Mouse (Mus musculus): Measurements from ENCODE around the gene Pdcd2. TPM values are rescaled to one million over a fixed set of nuclear protein-coding genes. Genes with fewer than 3 reads are reported as not detected.
"Not testable (repeated sequence)": the region's sequence is repeated elsewhere in the genome, so short reads cannot be mapped to it uniquely, and the experiment has no call there.

Pdcd2 gene
- 10 to 100 TPM; 23.2 to 24.3 TPM for total RNA-seq (2021)

DNA sequence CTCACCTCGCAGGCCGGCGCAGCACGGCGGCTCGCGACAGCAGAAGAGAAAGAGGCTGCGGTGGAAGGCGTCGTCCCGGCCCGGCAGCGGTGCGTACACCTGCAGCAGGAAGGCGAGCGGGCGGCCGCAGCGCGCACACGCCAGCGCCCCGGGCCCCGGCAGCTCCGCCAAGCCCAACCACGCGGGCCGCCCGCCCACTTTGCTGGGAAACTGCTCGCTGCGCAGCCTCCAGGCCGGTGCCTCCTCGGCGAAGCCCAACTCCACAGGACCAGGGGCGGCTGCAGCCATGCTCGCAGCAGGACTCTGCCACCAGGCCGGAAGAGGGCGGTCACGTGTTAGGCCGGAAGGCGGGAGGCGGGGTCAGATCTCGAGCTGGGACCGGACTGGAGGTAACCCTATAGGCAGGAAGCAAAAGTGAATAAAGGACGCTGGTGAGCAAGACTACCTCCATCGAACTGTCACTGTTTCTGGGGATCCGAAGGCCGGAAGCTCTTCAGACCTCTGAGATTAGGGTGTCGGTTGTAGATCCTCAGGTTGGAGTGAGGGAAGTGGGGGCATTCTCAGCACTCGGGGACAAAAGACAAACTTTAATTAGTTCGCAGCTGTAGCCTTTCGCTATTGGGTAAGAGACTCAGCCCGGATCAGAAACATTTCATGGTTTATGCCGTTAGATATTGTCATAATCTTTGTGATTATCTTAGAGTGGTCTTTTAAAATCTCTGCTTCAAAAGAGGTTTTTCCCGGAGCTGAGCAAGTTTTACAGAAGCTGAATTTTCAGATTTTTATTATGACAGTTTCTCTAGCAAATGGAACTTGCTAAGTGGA lies at the start of gene Pdcd2:
Pdcd2 (minus strand) TSS at position 316 of the 825 bp plus-strand sequence.
- peak; percentile 95 for DNase-seq
- intact Hi-C loops (cut with DNase I), result loop anchor here (5.0 to 10.0 kb wide), 2 partner anchors 205 to 228 kb away; no protein-coding TSS in a partner anchor

DNA sequence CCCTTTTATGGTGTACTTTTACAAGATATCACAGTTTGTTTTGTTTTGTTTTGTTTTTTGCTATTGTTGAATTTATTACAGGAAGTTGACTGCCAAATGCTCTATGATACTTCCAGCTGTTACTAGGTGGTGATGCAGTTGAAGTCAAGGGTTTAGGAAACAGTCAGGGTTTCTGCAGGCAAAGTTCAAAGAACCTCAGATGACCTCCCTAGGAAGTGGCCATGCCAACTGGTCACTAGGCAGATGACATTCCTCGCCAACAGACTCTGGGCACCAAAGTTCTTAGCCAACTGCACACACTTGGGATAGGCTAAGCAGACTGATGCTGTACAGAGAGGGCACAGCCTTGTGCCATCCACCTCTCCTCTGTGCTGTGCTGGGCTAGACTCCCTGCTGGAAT lies 48.0 kb upstream of the Pdcd2 start:
- DNase-seq, result no peak
- intact Hi-C loops (cut with DNase I), result no loop called here

DNA sequence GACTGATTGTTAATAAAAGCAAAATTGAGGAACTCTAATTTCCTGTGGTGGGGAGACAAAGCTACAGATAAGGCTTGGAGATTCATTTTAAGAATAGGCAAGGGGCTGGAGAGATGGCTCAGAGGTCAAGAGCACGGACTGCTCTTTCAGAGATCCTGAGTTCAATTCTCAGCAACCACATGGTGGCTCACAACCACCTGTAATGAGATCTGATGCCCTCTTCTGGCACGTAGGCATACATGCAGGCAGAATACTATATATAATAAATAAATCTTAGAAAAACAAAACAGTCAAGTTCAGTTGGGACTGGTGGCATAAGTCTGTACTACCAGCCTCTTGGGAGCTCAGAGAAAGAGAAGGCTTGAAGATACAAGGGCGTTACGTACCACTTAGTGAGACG lies 39.8 kb upstream of the Pdcd2 start:
- intact Hi-C loops (cut with DNase I), result loop anchor here (10.0 kb wide), 1 partner anchor 138 kb away; the partner anchor contains the start of gene Chd1
- no peak for DNase-seq

DNA sequence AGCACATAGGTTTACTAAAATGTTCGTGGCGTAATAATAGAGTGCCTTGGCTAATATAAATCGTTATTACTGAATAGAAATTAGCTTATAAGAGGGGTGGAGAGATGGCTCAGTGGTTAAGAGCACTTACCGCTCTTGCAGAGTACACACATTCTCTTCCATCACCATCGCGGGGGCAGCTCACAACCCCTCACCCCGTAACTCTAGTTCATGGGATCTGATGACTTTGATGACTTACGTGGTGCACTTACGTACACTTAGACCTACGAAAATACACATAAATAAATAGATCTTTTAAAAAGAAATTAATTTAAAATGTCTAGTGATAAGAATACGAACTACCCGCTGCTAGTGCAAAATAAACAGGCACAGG lies 37.8 kb upstream of the Pdcd2 start:
- no peak for DNase-seq
- intact Hi-C loops (cut with DNase I), result loop anchor here (10.0 kb wide), 1 partner anchor 140 kb away; the partner anchor contains the start of gene Chd1

DNA sequence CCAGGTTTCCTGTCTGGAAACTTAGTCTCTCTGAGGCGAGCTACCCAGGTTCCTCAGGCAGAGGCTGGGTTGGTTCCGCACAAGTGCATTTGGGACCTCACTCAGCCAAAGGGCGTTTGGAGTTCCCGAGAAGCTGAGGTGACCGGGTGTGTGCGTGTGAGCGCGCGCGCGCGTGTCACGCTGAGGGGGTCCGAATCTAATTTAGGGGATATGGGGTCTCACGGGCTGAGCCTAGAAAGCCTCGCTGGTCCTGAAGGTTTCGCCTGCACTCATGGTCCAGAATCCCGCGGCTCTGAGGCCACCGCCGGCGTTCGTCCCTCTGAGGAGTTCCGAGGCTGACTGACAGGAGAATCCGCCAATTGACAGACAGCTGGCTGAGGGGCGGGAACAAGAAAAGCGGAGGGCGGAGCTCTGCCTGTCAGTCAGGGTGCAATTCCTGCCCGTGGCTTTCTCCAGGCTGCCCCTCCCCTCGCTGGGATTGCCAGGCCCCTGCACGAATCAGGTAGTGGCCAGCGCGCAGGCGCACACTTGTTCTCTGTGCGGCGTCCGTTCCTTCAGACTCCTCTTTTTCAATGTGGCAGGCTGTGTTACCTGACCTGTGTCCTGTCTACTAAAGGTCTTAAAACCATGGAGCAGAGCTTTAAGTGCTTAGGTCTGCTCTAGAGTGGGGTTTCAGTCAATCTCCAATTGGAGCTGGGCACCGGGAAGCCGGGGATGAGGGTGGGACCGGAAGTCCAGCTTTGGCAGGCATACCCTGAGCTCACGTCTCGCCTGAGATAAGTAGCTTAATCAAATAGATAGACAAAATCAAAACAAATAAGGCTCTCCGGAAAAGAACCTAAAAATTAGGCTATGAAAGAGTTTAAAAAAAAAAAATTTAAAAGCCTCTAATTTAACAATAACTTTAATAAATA lies 37.2 kb upstream of the Pdcd2 start, which contains the start of gene Prdm9:
Prdm9 (minus strand) TSS at position 341 of the 914 bp plus-strand sequence.
- intact Hi-C loops (cut with DNase I), result loop anchor here (10.0 kb wide), 1 partner anchor 141 kb away; the partner anchor contains the start of gene Chd1
- peak; percentile 99 for DNase-seq

DNA sequence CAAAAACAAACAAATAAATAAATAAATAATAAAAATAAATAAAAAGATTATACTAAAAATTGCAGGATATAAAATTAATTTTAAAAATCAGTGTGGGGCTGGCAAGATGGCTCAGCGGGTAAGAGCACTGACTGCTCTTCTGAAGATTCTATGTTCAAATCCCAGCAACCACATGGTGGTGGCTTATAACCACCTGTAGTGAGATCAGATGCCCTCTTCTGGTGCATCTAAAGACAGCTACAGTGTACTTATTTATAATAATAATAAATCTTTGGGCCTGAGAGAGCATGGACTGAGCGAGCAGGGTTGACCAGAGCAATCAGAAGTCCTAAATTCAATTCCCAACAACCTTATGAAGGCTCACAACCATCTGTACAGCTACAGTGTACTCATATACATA lies 32.8 kb upstream of the Pdcd2 start:
- intact Hi-C loops (cut with DNase I), result loop anchor here (10.0 kb wide), 1 partner anchor 145 kb away; the partner anchor contains the start of gene Chd1
- no peak for DNase-seq

DNA sequence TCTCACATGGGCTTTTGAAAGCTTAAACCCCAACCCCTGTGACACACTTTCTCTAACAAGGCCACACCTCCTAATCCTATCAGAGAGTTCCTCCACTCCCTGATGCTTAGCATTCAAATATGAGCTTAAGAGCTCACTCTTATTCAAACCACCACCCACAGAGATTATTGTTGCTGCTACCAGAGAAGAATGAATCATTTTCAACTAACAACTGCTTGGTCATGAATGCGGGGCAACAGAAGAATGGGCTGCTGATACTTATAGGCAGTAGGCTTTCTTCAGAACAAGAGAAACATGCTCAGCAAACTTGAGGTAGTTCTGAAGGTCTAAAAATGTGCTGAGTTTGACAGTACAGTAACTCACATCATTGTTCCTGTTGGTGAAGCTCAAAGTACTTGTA lies 22.6 kb upstream of the Pdcd2 start:
- intact Hi-C loops (cut with DNase I), result no loop called here
- no peak for DNase-seq

DNA sequence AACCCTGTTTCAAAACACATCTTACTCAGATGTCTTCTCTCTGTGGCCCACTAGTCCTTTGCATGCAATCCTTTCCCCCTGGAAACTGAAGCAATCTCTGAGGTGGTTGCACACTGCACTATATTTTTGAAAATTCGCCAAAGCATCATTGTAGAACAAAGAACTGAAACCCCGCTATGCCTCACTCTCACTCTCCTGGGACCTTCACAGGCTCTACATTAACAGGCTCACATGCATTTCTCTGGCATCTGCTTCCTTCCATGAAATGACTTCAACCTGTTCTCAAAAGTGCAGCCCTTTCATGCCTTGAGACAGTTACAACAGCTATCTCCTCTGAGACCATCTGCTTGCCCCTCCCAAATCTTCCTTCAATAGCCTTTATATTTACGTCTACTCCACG lies 19.3 kb upstream of the Pdcd2 start:
- intact Hi-C loops (cut with DNase I), result no loop called here

DNA sequence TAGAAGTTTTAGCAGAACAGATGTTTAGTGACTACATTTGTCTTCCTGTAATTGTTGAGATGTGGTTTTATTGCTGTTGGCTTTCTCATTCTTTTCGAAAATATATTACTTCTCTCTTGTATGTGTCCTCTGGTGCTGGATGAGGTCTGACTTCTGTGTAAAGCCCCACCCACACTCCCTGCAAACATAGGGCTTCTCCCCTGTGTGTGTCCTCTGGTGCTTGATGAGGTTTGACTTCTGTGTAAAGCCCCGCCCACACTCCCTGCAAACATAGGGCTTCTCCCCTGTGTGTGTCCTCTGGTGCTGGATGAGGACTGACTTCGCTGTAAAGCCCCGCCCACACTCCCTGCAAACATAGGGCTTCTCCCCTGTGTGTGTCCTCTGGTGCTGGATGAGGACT lies 16.8 kb upstream of the Pdcd2 start:
- intact Hi-C loops (cut with DNase I); DNase-seq: not testable (repeated sequence)

More for the DNA sequence above, 19.3 kb upstream of the Pdcd2 start:
- no peak for DNase-seq

DNA sequence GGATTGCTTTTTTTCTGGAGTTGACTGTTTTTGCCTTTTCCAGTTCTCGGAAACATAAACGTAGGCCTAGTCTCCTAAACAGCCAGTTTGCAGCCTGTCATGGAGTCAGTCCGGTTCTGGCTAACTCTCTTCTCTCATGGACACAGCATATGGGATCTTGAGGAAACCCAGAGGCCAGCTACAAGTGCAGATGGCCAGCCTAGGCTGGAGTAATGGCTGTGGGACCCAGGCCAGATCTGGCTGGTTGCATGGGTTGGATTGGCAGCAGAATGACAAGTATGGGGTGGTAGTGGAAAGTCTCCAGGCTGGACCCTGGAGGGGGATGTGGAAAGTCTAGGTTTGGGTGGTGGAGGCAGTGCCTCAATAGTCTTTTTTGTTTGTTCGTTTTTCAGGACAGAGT lies 13.2 kb upstream of the Pdcd2 start:
- peak; percentile 34 for DNase-seq
- intact Hi-C loops (cut with DNase I), result no loop called here

DNA sequence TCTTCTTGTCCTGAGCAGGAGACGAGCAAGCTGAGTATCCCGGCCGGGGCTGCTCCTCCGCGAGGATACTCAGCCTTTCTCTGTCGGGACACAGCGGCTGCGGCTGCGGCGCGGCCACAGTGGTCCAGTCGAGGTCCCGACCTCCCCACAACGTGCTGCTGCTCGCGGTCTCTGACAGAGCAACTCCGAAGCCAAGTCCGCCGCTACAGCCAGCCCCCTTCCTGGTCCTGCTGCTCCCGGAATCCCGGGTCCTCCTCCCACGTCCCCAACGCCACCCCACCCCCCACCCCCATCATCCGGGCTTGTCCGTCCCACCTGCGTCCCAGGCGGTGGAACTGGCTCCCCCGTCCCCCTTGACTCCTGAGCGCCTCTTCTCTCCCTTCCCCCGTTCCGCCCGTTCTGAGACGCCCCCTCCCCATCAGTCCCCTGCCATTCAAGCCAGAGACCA lies 9.4 kb upstream of the Pdcd2 start:
- intact Hi-C loops (cut with DNase I), result no loop called here
- DNase-seq, result peak; percentile 29

DNA sequence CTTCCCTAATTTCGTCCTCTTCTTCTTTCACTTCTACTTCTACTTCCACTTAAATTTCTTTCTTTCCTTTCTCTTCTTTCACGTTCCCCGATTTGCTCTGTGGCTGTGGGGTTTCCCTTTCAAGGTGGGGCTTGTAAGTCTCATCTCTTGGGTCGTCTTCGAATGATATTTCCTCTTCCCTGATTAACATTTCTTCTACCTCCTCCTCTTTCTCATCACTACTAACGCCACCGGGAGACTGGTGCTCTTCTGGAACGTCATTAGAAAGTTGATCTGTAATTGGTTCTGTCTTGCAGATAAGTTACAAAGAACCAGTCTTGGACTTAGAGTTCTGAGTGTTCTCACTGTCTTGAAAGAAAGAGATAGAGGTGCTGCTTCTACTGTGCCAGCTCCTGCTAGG lies 8.8 kb upstream of the Pdcd2 start:
- intact Hi-C loops (cut with DNase I), result no loop called here
- no peak for DNase-seq

DNA sequence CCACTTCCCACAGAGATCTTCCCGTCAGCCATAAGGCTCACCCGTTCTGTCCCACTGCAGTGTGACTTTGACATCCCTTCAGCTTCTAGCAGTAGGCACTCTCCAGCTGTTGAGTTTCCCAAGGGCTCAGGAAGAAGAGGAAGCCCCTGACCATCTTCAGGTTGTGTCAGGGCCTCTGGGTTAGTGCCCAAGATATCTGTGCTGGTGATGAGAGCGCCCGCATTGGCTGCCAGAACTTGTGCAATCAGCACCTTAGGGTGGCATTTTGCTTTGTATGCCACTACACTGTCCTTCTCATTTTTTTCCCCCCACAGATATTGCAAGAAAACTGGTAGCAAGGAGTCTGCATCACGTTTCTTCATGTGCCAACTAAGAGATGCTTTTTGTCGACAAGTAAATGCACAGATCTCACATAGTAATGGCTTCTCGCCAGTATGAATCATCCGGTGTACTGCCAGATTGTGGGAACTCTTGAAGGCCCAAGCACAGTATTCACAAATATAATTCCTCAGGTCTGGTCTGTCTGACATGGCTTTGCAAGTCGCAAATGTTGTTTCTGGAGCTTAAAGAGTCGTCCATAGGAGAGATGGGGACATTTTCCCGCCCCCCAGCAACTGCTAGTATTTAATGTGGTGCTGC lies 8.2 kb upstream of the Pdcd2 start:
- intact Hi-C loops (cut with DNase I), result no loop called here
- DNase-seq, result no peak

DNA sequence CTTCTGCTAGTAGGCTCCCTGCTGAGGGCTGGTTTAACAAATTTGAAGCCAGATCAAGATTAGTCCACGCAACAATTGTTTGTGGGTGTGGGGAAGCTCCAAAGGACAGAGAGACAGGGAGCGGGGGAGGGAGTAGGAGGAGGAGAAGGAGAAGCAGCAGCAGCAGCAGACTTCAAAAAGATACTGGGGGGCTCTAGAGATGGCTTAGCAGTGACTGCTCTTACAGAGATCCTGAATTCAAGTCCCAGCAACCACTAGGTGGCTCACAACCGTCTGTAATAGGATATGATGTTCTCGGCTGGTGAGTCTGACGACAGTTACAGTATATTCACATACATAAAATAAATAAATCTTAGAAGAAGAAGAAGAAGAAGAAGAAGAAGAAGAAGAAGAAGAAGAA lies 3.0 kb upstream of the Pdcd2 start:
- intact Hi-C loops (cut with DNase I), result no loop called here
- DNase-seq, result peak; percentile 31

DNA sequence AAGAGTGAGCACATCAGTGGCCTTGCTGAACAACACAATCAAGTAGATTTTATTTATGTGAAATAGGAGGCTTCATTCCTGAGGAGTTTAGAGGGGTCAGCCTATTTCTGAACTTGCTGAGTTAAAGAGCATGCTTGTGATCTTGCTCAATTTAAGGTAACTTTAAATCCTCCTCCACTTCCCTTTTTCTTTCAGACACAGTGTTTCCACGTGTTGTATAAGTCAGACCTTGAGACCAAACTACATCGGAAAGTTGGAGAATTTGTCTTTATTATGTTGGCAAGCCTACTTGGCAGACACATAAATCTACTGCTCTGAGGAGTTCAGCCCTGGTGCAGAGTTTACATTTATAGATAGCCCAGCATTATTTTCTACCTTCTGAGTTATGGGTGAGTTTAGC lies 1.8 kb upstream of the Pdcd2 start:
- intact Hi-C loops (cut with DNase I), result loop anchor here (5.0 to 10.0 kb wide), 2 partner anchors 203 to 226 kb away; no protein-coding TSS in a partner anchor
- DNase-seq, result no peak

DNA sequence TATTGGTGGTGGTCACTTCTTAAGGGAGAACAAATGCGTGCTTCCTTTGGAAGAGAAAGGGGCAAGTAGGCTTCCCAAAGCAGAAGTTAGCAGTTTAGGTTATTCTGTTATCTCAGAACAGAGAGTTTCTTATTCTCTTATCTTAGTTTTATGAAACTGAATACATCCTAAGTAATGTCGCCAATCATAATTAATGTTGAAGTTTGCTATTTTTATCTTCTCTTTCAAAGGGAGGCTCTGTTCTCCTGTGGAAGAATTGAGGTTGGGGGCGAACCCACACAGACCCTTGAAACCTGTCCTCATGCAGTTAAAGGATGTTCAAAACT lies 673 bp upstream of the Pdcd2 start:
- no peak for DNase-seq
- intact Hi-C loops (cut with DNase I), result loop anchor here (5.0 to 10.0 kb wide), 2 partner anchors 205 to 227 kb away; no protein-coding TSS in a partner anchor

DNA sequence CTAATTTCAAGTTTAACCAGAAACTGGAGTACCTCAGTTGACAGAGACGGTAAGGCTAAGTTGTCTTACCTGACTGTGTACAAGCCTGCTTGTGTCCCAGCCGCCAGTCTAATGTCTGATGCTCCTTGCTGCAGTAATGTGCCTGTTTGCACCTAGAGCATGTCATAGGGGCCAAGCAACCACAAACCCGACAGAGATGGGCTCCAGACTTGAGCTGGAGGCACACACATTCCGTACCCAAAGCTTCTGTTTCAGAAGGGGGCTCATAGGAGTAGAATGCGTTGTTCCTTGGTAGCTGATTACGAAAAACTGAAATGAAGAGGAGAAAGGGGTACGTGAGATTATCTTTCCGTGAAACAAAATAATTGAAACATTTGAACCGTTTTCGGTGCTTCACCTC lies 797 bp downstream of the Pdcd2 start:
- no peak for DNase-seq
- intact Hi-C loops (cut with DNase I), result loop anchor here (5.0 to 10.0 kb wide), 2 partner anchors 206 to 228 kb away; no protein-coding TSS in a partner anchor

DNA sequence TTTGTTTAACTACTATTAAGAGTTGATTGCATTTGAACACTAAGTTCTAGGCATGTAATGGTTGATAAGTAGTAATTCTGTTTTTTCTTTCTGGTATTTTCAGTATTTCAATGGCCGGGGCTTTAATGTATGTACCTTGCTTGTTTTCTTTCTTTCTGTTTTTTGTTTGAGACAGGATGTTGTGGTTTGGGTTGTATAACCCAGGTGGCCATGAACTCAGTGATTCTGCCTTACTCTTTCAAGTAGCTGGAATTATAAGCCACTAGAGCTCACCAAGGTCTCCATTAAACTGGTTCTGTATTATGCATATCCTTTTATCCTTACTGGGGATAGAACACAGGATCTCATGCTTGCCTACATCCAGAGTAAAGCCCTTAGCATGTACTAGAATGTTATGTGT lies 8.3 kb downstream of the Pdcd2 start:
- no peak for DNase-seq
- intact Hi-C loops (cut with DNase I), result no loop called here

DNA sequence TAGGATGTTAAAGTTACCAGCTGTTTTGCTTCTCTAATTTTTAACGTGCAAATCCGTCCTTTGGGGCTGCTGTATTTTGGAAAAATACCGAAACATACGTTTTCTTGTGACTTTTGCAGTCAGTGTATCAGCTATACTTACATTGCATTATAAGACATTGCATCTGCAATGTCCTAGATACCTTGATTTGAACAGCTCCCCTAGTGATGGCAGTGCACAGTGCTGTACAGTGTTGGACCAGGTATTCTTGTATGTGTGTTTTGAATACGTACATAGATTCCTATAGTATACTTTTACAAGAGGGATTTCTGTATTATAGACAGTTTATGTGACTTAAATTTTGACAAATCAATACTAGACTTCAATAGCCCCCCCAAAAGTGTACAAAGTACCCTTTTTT lies 8.9 kb downstream of the Pdcd2 start:
- intact Hi-C loops (cut with DNase I), result no loop called here
- no peak for DNase-seq

DNA sequence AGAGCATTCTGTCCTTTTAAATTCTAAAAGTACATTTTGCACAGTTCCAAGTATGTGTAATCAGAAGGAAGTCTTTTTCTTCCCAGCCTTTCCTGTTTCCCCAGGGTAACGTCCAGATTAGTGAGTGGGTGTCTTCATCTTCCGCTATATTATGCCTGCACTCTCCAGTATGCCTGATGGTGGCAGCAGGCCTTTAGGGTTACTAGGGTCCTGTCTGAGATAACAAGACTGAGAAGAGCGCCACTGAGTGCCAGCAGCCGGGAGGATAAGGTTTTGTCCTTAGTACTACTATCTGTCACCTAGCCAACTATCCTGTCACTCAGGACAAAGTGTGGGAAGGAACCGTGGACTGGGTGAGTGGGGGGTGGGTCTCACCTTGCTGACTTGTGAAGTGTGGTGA lies 9.3 kb downstream of the Pdcd2 start:
- intact Hi-C loops (cut with DNase I), result no loop called here
- DNase-seq, result no peak

DNA sequence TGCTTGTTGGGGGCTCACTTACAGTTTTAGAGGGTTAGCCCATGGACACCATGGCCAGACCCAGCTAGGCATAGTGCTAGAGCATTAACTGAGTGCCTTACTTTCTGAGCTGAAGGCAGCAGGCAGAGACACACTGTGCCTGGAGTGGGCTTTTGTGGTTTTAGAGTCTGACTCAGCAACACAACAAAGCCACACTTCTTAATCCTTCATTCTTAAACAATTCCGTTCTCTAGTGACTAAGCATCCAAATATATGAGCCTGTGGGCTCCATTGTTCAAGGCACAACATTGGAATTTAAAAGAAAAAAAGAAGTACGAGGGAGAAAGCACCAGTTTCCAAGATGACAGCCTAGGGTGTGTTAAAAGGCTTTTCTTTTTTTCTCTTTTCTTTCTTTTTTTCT lies 16.4 kb downstream of the Pdcd2 start:
- DNase-seq, result no peak
- intact Hi-C loops (cut with DNase I), result no loop called here
